Mouse (Mus musculus) retina, postnatal 7 days (tissue): ENCODE data around the gene Zfp668.
A peak's percentile ranks its signal among the peaks of the same experiment; 100 is the strongest.
"Not testable (repeated sequence)": the region's sequence is repeated elsewhere in the genome, so short reads cannot be mapped to it uniquely, and the experiment has no call there.

Experiments used
- DNase-seq: peaks from one replicate; pipeline ENCODE4 v3.0.0-alpha.2; 2012; ENCODE audit warnings: low read depth, low spot score

Zfp668 gene

GRCm38 (mm10) chr7:127842001-127842718, 34.5 kb downstream of the Zfp668 start:
- DNase-seq = peak; percentile 42

- DNase-seq = peak; percentile 87
Measured at GRCm38 (mm10) chr7:127841340-127842000, 35.2 kb downstream of the Zfp668 start.

DNA sequence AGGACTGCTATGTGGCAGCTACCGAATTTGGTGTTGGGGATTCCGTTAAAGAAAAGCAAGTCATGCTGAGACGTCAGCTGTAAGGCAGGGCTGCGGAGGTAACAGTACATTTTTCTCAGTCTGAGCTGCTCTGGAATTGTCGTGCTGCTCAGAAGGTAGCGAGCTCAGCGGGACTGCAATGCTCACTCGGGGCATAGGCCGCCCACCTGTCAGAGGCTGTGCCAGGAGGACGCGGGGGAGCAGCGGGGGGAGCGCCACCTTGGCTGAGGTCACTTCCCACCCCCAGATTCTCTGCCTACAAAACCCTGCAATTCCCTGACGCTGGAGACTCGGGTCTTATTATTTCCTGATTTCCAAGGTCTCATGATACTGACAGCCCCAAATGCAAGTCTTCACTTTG, 35.7 kb downstream of the Zfp668 start:
- no peak for DNase-seq

GRCm38 (mm10) chr7:127840031-127840430, 36.6 kb downstream of the Zfp668 start:
- DNase-seq = not testable (repeated sequence)

DNA sequence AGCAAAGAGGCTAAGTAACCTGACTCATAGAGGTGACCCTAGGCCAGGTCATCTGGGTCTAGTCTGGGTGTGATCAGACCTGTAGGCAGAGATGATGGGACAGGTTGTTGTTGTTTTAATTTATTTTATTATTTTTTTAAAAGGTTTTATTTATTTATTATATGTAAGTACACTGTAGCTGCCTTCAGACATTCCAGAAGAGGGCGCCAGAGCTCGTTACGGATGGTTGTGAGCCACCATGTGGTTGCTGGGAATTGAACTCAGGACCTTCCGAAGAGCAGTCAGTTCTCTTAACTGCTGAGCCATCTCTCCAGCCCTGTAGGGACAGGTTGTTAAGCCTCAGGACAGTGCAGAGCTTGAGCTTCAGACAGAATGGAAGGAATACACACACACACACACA, 38.8 kb downstream of the Zfp668 start:
- not testable (repeated sequence) for DNase-seq

DNA sequence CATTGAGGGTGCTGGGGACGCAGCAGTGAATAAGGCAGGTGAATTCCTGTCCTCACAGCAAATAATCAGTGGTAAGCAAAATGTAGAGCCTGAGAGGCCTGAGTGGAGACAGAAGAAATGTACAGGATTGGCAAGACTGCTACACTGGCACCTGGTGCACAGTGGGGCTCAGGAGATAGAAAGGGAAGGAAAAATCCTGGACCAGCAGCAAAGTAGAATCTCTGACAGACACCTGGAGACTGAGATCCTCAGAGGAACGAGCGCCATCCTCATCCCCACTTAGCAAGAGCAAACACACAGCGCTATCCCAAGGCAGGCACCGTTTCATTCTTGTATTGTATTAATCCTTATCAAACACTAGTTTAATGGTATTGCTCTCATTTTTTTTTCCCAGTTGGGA, 39.2 kb downstream of the Zfp668 start:
- no peak for DNase-seq

DNA sequence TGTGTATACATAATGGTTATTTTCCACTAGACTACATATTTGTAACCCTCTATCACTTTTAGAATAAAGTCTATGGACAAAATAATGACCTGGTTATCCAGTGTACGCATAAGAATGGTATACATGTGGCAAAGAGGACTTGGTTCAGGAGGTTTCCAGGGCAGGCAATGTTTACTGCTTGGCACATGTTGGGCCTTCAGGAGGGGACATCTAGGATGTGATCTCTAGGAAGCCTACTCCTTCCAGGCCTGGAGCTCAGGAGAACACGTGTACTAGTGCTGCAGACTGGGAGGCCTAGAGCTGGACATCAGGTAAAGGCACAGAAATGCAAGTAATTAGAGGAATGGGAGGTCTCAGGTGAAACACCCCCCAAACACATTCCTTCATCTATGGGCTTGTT, 41.1 kb downstream of the Zfp668 start:
- DNase-seq = no peak

- DNase-seq = no peak
Measured at GRCm38 (mm10) chr7:127824176-127824871, 52.3 kb downstream of the Zfp668 start, which contains the start of the genes Stx4a and Stx1b. TSS of gene Stx4a (plus strand) at chr7:127824294. TSS of gene Stx1b (minus strand) at chr7:127824549.

DNA sequence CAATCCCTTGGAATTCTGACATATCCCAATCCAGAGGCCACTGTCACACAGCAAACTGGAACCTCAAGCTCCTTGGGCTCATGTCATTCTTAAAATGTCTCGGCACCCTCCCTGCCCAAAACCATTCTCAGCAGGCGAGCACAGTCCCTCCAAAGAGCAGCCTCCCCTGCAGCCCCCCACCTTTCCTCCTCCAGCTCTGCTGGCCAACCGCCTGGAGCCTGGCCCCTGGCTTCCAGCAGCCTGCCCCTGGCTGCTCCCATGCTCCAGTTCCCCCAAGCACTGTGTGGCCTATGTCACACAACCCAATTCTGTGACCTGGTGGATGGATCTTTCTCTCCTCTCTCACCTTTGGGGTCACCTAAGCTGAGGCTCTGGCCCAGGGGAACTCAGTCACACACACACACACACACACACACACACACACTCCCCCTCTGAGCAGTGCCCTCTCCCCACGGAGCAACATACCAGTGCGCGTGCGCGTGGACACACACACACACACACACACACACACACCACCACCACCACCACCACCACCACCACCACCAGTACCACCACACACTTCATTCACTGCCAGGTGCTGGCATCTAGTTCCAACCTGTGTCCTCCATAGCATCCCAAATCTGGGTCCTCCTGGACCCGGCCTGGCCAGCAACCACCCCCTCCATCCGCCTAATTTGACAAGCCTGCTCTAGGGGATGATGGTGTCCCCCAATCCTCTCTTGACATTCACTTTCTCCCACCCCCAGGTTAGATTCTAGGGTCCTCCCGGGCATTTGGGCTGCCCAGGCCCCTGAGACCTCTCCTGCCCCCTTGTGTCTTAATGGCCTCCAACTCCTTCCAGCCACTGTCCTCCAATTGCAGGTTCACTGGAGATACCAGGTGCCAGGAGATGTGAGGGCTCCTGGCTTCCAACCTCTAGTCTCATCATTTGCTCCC, 53.1 kb downstream of the Zfp668 start:
- no peak for DNase-seq

GRCm38 (mm10) chr7:127822494-127822893, 54.1 kb downstream of the Zfp668 start:
- no peak for DNase-seq

GRCm38 (mm10) chr7:127820836-127821509, 55.7 kb downstream of the Zfp668 start:
- DNase-seq = no peak

GRCm38 (mm10) chr7:127817776-127818175, 58.9 kb downstream of the Zfp668 start:
- DNase-seq = no peak

DNA sequence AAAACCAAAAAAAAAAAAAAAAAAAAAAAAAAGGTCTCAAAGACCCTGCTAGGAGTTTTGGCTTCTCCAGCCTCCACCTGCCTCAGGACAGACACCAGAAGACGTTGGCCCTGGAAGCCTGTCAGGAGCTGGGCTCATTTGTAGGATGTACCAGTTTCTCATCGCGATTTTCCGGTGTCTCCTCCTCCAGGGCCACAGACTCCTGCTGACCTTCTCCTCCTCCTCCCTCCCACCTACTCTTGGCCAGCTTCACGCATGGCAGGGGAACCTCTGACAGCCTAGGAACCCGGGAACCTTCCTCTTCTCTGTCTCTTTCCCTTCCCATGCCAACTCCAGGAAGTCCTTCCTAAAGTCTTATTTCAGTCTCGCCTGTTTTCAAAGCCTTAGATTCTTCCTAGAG, 59.6 kb downstream of the Zfp668 start:
- DNase-seq = no peak

GRCm38 (mm10) chr7:127815954-127816821, 60.4 kb downstream of the Zfp668 start:
- DNase-seq = no peak

GRCm38 (mm10) chr7:127815116-127815665, 61.4 kb downstream of the Zfp668 start:
- no peak for DNase-seq

GRCm38 (mm10) chr7:127814241-127814921, 62.2 kb downstream of the Zfp668 start:
- no peak for DNase-seq

DNA sequence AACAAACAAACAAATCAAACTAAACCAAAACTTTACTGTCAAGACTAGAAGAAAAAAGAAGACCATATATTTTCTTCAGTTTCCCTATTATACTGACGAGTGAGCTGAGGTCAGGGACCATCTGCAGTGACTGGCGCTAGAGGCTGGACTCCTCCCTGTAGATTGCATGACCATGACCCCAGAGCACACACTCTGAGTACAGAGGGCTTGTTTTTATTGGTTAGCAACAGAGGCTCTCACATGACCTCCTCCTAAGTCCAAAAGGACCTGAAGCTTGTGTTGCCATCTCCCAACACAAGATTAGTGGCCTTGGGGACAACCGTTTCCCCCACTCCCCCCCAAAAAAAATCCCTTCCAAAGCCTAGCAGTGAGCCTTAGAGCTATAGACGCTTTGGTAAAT, 62.8 kb downstream of the Zfp668 start:
- DNase-seq = no peak
